Mouse (Mus musculus) hindbrain, embryonic 12.5 days (tissue): ENCODE data around the gene Bcat1. TPM values are rescaled to one million over a fixed set of nuclear protein-coding genes. Genes with fewer than 3 reads are reported as not detected.

ENCODE experiments used
- ATAC-seq: fragments of 200-750 bp; cut with Nextera tagmentation; 2 replicates; pipeline ENCODE4 v1.8.0; 2017; ENCODE audit warnings: moderate TSS enrichment; ENCODE audit not compliant: low FRiP score
- H3K27ac ChIP-seq: fragments of 300-500 bp; sonication (generic); 2 replicates; pipeline ENCODE4 v1.5.1; 2016; ENCODE audit warnings: mild to moderate bottlenecking
- H3K27me3 ChIP-seq: fragments of 300-500 bp; sonication (generic); 2 replicates; pipeline ENCODE4 v1.6.1; 2016; ENCODE audit warnings: mild to moderate bottlenecking
- H3K36me3 ChIP-seq: fragments of 300-500 bp; sonication (generic); 2 replicates; pipeline ENCODE4 v1.6.1; 2016; ENCODE audit warnings: mild to moderate bottlenecking
- H3K4me1 ChIP-seq: fragments of 300-500 bp; sonication (generic); 2 replicates; pipeline ENCODE4 v1.6.1; 2016
- H3K4me2 ChIP-seq: fragments of 300-500 bp; sonication (generic); replicated peaks from 2 replicates; pipeline ENCODE4 v1.6.1; 2016; ENCODE audit warnings: mild to moderate bottlenecking
- H3K4me3 ChIP-seq: fragments of 300-500 bp; sonication (generic); 2 replicates; pipeline ENCODE4 v1.5.1; 2016; ENCODE audit warnings: mild to moderate bottlenecking
- H3K9ac ChIP-seq: fragments of 300-500 bp; sonication (generic); 2 replicates; pipeline ENCODE4 v1.6.1; 2016; ENCODE audit warnings: mild to moderate bottlenecking, moderate library complexity
- H3K9me3 ChIP-seq: fragments of 300-500 bp; sonication (generic); replicated peaks from 2 replicates; pipeline ENCODE4 v1.6.1; 2016; ENCODE audit warnings: mild to moderate bottlenecking
- WGBS: fragments of 180-500 bp; shearing (Covaris S2); methylation state at CpG from one replicate; pipeline ENCODE4 v1.1.7; 2016; 5-methylcytosine and 5-hydroxymethylcytosine counted together
- polyA plus RNA-seq: library from polyadenylated mRNA; unstranded; fragments of >200 nt; fragmentation: Nextera tagmentation; extraction: Ambion mirVana; gene quantifications from 2 replicates; pipeline ENCODE4 v1.2.1, GENCODE M21; 2016

Gene Bcat1
- polyA plus RNA-seq, 1 experiment from 2014 or later, result 91.5 TPM

DNA sequence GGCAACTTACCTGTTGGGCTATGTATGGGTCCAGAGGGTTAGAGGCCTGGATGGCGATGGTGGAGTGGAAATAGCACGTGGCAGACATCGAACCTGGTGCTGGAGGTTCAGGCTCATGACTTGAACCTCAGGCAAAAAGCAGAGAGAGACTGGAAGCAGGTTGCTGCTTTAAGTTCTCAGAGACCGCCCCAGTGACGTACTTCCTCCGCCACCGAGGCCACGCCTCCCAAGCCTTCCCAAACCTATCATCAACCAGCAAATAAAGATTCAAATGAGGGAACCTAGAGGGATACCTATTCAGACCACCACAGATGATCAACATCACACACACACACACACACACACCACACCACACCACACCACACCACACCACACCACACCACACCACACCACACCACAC lies 91.8 kb downstream of the Bcat1 start:
- H3K36me3 ChIP-seq, result no peaks in the 10 kb centered on the region
- H3K4me3 ChIP-seq, result no peak overlapping the region
- no peaks in the 10 kb centered on the region for H3K27me3 ChIP-seq
- H3K4me1 ChIP-seq, result no peaks in the 10 kb centered on the region
- H3K9me3 ChIP-seq, result no peaks in the 10 kb centered on the region
- no peak overlapping the region for H3K9ac ChIP-seq
- ATAC-seq, result no peak
- 95% methylated on average over 8 of the region's 8 CpGs for WGBS
- H3K4me2 ChIP-seq, result no peak overlapping the region
- H3K27ac ChIP-seq, result no peak overlapping the region

DNA sequence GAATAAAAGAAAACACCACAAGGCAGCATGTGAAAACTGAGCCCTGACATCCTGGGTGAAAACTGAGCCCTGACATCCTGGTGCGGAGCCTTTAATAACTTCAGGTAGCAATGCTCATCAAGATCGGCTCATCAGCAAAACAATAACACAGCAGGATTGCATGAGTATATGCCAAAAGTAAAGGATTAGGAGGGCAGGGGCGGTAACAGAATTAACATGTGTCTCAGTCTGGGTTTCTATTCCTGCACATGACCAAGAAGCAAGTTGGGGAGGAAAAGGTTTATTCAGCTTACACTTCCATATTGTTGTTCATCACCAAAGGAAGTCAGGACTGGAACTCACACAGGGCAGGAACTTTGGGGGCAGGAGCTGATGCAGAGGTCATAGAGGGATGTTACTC lies 93.9 kb downstream of the Bcat1 start:
- Histone ChIP-seq H3K9me3 (no peaks in the 10 kb centered on the region), H3K4me2 (no peak overlapping the region), H3K9ac (no peak overlapping the region), H3K36me3 (no peaks in the 10 kb centered on the region), H3K4me1 (no peaks in the 10 kb centered on the region), H3K27ac (no peak overlapping the region), H3K27me3 (no peaks in the 10 kb centered on the region), H3K4me3 (no peak overlapping the region)
- no peak for ATAC-seq
- 73% methylated on average over 3 of the region's 3 CpGs for WGBS

DNA sequence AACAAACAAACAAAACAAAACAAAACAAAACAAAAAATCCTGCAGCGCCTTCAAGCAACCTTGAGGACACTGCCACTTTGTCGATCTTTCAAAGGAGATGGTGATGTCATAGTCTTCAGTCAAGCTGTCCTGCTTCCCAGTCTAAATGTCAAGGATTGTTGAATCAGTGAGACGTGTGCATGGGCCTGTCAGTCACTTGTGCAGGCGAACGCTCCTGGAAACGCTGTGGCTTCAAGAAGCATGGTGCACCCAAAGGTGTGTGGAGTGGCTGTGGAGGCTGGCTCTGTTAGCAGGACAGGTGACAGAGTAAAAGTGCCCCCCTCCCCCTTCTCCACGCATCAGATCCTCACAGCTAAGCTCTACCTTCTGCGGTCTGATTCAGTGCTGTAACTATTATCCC lies 103.6 kb downstream of the Bcat1 start:
- Histone ChIP-seq H3K27ac (no peak overlapping the region), H3K4me2 (no peak overlapping the region), H3K4me1 (no peaks in the 10 kb centered on the region), H3K27me3 (no peaks in the 10 kb centered on the region), H3K9ac (no peak overlapping the region), H3K9me3 (no peaks in the 10 kb centered on the region; the same call in 1 of the 2 replicates), H3K36me3 (no peaks in the 10 kb centered on the region), H3K4me3 (no peak overlapping the region)
- 84% methylated on average over 8 of the region's 8 CpGs for WGBS
- ATAC-seq, result no peak

DNA sequence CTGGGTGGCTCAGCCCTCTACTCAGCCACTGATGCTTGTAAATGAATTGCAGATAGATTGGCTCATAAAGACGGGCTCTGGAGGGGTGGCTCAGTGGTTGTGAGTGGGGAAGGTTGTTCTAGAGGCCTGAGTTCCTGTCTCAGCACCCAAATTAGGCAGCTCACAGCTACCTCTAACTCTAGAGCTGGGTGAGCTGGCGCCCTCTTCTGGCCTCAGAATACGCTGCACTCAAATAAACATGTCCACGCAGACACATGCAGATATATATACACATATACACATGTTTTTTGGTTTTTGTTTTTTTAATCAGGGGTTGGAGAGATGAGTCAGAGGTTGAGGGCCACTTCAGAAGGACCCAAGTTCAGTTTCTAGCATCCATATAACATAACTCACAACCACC lies 105.1 kb downstream of the Bcat1 start:
- Histone ChIP-seq H3K9me3 (no peaks in the 10 kb centered on the region; the same call in 1 of the 2 replicates), H3K27me3 (no peaks in the 10 kb centered on the region), H3K4me1 (no peaks in the 10 kb centered on the region), H3K4me3 (no peak overlapping the region), H3K36me3 (no peaks in the 10 kb centered on the region), H3K27ac (no peak overlapping the region), H3K4me2 (no peak overlapping the region), H3K9ac (no peak overlapping the region)
- ATAC-seq, result no peak
- WGBS, result 72% methylated on average over 4 of the region's 4 CpGs

GRCm38 (mm10) chr6:144967536-144967935 lies 108.4 kb downstream of the Bcat1 start:
- Histone ChIP-seq H3K4me2 (no peak overlapping the region), H3K36me3 (no peaks in the 10 kb centered on the region), H3K9me3 (no peaks in the 10 kb centered on the region), H3K9ac (no peak overlapping the region), H3K4me1 (no peaks in the 10 kb centered on the region), H3K27ac (no peak overlapping the region), H3K27me3 (no peaks in the 10 kb centered on the region), H3K4me3 (no peak overlapping the region)
- WGBS, result 62% methylated on average over 6 of the region's 6 CpGs
- no peak for ATAC-seq

DNA sequence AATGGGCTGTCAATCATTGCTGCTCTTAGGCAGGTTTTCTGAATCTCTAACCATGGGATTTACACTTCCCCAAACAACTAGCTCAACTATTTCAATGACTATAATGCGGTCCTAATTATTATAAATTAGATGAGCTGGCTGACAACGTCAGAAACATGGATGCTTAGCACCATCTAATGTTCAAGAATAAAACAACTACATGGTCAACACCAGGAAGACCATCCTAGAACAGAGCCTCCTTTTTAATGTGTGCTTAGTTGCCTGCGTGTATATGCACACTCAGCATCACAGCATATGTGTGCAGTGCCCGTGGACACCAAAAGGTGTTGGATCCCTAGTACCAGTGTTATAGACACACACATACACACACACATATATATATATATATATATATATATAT lies 111.8 kb downstream of the Bcat1 start:
- H3K27me3 ChIP-seq, result no peaks in the 10 kb centered on the region
- no peak for ATAC-seq
- no peak overlapping the region for H3K4me2 ChIP-seq
- H3K9me3 ChIP-seq, result no peaks in the 10 kb centered on the region
- no peak overlapping the region for H3K4me3 ChIP-seq
- H3K27ac ChIP-seq, result no peak overlapping the region
- WGBS, result 76% methylated on average over 4 of the region's 4 CpGs
- H3K4me1 ChIP-seq, result no peaks in the 10 kb centered on the region
- no peak overlapping the region for H3K9ac ChIP-seq
- no peaks in the 10 kb centered on the region for H3K36me3 ChIP-seq

DNA sequence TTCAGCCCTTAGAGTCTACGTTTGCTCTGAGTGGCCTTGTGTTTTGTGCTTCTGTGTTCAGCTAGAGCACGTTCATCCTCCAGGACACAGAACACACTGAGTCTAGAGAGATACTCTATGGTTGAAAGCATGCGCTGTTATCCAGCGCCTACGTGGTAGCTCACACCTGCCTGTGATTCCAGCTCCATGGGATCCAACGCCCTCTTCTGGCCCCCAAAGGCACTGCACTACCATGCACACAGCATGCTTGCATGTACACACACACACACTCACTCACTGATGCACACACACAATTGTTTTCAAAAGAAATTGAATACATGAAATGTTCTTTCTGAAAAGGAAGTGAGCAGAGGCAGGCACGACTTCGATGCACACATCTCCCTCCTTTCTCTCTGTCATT lies 112.8 kb downstream of the Bcat1 start:
- no peaks in the 10 kb centered on the region for H3K9me3 ChIP-seq
- no peaks in the 10 kb centered on the region for H3K36me3 ChIP-seq
- H3K9ac ChIP-seq, result no peak overlapping the region
- no peak overlapping the region for H3K27ac ChIP-seq
- H3K4me1 ChIP-seq, result no peaks in the 10 kb centered on the region
- H3K27me3 ChIP-seq, result no peaks in the 10 kb centered on the region
- 83% methylated on average over 8 of the region's 8 CpGs for WGBS
- no peak overlapping the region for H3K4me2 ChIP-seq
- ATAC-seq, result no peak
- H3K4me3 ChIP-seq, result no peak overlapping the region

- no peak overlapping the region for H3K27ac ChIP-seq
- no peak for ATAC-seq
- no peak overlapping the region for H3K9ac ChIP-seq
- no peaks in the 10 kb centered on the region for H3K36me3 ChIP-seq
- 78% methylated on average over 4 of the region's 4 CpGs for WGBS
- no peak overlapping the region for H3K4me2 ChIP-seq
- no peaks in the 10 kb centered on the region for H3K27me3 ChIP-seq
- H3K4me1 ChIP-seq, result no peaks in the 10 kb centered on the region
- H3K4me3 ChIP-seq, result no peak overlapping the region
- no peaks in the 10 kb centered on the region for H3K9me3 ChIP-seq
These were observed 114.0 kb downstream of the Bcat1 start for GRCm38 (mm10) chr6:144962013-144962354.

GRCm38 (mm10) chr6:144961253-144962012 lies 114.6 kb downstream of the Bcat1 start:
- H3K4me3 ChIP-seq, result no peak overlapping the region
- no peaks in the 10 kb centered on the region for H3K4me1 ChIP-seq
- no peaks in the 10 kb centered on the region for H3K27me3 ChIP-seq
- H3K4me2 ChIP-seq, result no peak overlapping the region
- no peak overlapping the region for H3K27ac ChIP-seq
- 83% methylated on average over 25 of the region's 25 CpGs for WGBS
- no peaks in the 10 kb centered on the region for H3K9me3 ChIP-seq
- H3K36me3 ChIP-seq, result no peaks in the 10 kb centered on the region
- no peak overlapping the region for H3K9ac ChIP-seq
- ATAC-seq, result no peak

DNA sequence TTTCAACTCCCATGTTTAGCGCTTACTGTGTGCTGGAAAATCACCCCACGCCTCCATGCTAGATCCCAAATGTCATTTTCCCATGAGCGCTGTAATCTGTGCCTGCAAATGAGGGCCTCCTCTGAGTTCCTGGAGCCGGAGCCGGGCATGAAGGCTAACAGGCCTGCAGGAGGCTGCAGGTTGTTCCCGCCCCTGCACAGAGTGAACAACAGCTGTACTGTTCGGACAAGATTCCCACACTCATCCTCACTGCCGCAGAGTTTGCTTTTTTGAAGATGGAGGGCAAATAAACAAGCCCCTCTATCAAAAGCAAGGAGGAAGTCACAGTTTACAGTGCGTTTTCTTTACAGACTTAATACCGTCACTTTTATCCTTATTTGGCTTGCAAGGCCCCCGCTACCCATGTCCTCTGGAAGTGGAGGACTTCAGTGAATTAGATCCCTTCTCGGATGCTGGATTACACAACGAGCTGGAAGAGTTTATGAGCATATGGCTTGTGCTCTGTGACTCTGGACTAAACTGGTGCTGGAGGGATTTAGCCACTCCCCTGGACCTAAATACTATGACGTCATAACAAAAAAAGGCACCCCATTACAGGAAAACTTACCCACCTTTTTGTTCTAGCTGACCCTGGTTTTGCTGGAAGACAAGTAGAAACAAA lies 120.0 kb downstream of the Bcat1 start:
- no peak overlapping the region for H3K4me3 ChIP-seq
- H3K9ac ChIP-seq, result no peak overlapping the region
- H3K27me3 ChIP-seq, result no peaks in the 10 kb centered on the region
- no peak overlapping the region for H3K27ac ChIP-seq
- H3K4me2 ChIP-seq, result no peak overlapping the region
- 68% methylated on average over 14 of the region's 14 CpGs for WGBS
- H3K4me1 ChIP-seq, result peaks cover 4% of the 10 kb centered on the region; the same call in 1 of the 2 replicates
- no peaks in the 10 kb centered on the region for H3K36me3 ChIP-seq
- ATAC-seq, result no peak
- H3K9me3 ChIP-seq, result no peaks in the 10 kb centered on the region

GRCm38 (mm10) chr6:144952885-144953284 lies 123.1 kb downstream of the Bcat1 start:
- no peak overlapping the region for H3K4me2 ChIP-seq
- no peak overlapping the region for H3K9ac ChIP-seq
- ATAC-seq, result no peak
- no peaks in the 10 kb centered on the region for H3K36me3 ChIP-seq
- no peak overlapping the region for H3K4me3 ChIP-seq
- H3K27me3 ChIP-seq, result 0 out of 2 replicates have a peak, but pooled peaks cover 4% of the 10 kb centered on the region
- no peak overlapping the region for H3K27ac ChIP-seq
- no peaks in the 10 kb centered on the region for H3K9me3 ChIP-seq
- 89% methylated on average over 6 of the region's 6 CpGs for WGBS
- peaks cover 4% of the 10 kb centered on the region; the same call in 1 of the 2 replicates for H3K4me1 ChIP-seq

DNA sequence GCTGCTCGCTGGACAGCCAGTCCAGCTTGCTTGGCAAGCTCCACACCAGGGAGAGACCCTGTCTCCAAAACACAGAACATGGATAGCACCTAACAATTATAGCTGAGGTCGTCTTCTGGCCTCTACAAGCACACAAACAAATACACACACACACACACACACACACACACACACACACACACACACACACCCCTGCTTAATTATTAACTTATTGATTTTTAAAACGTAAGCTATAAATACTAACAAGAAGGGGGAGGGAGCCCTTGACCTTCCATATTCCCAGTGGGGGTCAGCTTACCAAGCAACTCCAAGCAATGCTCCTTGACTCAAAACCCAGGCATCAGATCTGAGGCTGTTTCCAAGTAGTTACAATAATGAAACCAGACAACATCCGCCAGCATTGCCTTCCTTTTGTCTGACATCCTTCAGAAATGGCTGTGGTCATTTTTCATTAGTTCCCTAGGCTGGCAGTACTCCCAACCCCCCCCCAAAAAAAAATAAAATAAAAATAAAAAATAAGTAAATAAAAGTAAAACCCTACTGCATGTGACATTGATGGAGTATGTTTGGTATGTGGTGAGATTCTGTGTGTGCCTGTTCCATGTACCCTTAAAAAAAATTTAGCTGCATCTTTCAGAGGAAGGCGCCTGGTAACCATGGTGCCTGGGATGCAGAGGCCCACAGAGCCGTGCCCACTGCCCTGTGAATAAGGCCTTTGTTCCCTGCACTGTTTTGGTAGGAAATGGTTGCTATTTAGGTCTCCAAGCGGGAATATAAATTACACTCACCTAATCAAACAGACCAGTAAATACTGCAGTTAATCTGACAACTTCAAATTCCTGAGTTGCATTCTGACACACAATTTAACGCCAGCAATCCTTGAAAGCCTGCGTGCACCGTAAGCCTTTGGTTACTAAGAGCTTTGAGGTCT lies 131.3 kb downstream of the Bcat1 start:
- Histone ChIP-seq H3K27ac (peak overlapping the region; percentile 74), H3K9me3 (no peaks in the 10 kb centered on the region), H3K4me1 (peaks cover 19% of the 10 kb centered on the region), H3K36me3 (no peaks in the 10 kb centered on the region), H3K4me2 (0 out of 2 replicates have a peak overlapping the region, but pooled peaks have one; percentile 8), H3K4me3 (no peak overlapping the region), H3K9ac (no peak overlapping the region), H3K27me3 (no peaks in the 10 kb centered on the region)
- peak; percentile 85 for ATAC-seq
- 26% methylated on average over 10 of the region's 10 CpGs for WGBS
